Mouse (Mus musculus) frontal cortex, postnatal 25 days (tissue): Measurements from ENCODE around the gene Efcab1.
"Not testable (repeated sequence)": the region's sequence is repeated elsewhere in the genome, so short reads cannot be mapped to it uniquely, and the experiment has no call there.

Experiments
- DNase-seq, 2 experiments: peaks; one replicate each; pipeline ENCODE4 v3.0.0; 2022; ENCODE audit warnings: low spot score in 2 of 2

The Efcab1 gene

DNA sequence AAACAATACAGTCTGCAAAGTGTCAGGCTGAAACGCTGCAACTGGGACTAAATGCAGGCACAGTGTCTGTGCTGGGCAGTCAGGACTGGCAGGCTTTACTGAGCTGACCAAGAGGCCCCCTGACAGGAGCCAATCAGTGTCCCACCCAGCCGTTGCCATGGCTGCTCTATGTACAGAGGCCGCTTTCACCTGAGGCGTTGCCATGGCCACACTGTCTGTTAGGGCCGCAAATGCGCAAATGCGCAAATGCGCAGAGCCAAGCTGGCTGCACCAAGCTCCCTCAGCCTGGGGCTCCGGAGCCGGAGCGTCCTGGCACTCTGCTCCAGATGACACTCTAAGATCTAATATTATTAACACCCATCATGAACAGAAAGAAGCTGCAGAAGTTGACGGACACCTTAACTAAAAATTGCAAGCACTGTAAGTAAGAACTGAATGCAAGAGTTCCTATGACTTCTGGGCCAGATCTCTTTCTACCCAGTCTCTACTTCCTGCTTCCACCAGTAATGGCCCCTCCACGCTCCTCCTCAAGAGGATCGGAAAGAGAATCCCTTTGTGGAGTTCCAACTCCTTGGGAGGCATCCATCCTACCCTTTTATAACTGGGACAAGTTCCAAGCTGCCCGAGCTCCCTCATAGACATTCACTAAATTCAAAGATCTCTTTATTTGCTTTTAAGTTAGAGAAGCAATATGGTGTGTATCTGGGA is at the start of gene Efcab1:
TSS of gene Efcab1 (plus strand) at position 214 of the 708 bp plus-strand sequence.
- peak; percentile 8 to 32 for DNase-seq

- no peak for DNase-seq
These were observed 47.0 kb upstream of the Efcab1 start for GRCm38 (mm10) chr16:14859443-14859842.

- no peak for DNase-seq
These were observed 21.5 kb upstream of the Efcab1 start for GRCm38 (mm10) chr16:14884916-14885315.

DNA sequence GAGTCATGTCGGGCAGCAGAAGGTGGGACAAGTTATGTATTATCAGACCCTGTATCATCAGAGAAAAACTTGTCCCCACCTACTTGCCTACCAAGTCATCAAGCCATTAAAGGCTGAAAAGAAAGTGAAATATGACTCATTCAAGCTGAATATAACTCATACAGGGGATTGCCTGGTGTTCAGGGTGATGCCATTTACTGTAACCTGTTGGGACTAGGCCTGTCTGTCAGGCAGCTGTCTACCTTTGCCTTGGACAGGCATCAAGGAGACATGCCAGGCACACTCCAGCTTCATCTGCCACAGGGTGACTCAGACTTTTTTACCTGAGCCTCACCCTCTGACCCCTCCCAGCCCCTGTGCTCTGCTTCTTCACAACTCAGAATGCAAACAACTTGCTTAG is 21.0 kb upstream of the Efcab1 start:
- DNase-seq = no peak

- DNase-seq = no peak
These were observed 13.9 kb upstream of the Efcab1 start for GRCm38 (mm10) chr16:14892492-14892891.

- DNase-seq = no peak
These were observed 12.5 kb upstream of the Efcab1 start for GRCm38 (mm10) chr16:14893864-14894263.

DNA sequence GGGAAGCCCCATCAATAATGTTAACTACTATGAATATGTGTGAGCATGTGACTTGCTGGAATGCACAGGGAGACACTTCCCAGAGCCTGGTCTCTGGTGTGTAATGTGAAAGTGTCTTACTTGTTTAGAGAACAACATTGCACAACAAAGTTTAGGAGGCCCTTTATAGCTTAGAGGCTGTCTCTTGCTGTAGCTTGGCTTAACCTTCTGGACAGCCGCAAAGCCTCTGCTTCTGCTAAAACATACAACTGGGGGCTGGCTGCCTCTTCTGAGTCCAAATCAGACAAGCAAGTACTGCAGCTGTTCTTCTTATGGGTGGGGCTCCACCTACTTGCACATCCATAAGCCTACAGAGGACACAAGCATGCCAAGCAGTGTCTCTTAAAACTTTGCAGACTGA is 11.7 kb upstream of the Efcab1 start:
- no peak for DNase-seq

DNA sequence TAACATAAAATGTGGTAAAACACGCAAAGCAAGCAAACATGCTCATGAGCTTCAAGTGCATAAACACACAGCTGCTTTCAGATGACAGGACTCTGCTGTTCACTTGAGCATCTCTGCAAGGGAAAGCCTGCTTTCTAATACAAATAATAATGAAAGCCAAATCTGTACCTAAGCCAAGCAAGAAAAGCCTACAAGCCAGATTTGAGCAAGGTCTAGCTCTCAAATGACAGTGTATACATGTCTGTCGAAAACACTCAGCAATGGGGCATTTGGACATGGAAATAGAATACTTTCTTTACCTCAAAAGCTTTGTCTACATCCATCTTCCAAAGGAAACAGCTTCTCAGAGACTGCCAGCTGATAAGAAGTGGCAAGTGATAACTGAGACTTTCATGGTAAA is 10.9 kb upstream of the Efcab1 start:
- DNase-seq = no peak

DNA sequence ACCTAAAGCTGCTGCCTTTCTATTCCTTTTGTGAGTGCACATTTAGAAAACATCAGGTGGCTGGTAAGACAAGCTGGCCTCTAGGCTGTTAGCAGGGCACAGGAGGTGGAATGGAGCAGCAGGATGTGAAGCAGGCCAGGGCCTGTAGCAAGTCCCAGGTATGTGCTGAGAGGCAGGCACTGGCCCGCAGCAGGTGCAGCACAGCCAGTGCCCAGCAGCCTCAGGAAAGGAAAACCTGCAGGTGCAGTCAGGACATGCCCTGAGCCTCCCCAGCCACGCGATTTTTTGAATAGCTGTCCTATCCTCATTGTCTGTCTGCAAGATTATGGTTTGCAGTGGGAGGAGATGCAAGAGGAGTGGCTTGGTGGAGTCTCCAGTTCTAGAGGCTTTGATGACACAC is 24.3 kb downstream of the Efcab1 start:
- DNase-seq = not testable (repeated sequence)

- DNase-seq = not testable (repeated sequence)
These were observed 30.2 kb downstream of the Efcab1 start for GRCm38 (mm10) chr16:14936478-14937166.

DNA sequence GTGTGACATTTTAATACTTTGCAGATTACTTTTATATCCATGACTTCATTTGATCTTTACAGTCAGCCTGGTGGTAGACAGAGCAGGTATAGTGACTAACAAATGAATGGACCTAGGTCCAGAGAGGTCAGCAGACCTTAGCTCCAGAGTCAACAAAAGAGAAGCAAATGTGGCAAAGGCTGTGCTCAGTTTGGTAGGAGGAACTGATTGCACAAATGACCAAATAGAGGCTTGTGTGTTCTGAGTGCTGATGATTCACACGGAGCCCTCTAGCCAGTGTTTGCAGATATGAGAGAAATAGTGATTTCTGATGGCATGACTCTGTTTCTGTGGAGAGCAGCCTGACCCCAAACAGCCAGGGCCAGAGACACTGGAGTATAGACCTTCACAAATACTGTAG is 33.1 kb downstream of the Efcab1 start:
- no peak for DNase-seq

DNA sequence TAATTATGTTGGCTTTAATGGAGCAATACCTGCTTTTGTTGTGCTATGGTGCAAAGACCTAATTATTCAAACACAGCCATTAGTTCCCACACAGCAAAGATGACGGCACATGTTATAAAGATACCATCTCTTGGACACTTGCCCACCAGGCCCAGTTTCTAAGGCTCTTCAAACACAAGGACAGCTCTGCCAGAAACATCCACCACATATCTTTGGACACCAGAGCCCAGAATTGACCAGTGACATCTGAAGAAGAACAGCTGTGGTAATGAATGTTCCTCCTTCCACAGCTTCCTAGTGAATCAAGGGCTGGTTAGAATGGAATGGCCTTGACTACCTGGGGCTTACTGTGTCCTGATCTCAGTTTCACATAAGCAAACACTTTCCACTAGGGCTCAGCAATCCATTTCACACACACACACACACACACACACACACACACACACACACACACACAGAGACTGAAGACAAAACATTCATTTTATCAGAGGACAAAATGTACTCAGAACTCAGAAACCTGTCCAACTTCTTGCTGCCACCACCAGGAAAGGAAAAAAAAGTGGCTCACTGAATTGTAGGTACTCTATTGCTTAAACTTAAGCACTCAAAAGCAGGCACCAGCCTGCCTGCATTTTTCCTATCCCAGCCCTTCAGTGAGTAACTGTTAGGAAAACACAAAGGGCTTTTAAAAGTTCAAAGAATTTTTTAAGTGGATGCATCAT is 33.7 kb downstream of the Efcab1 start:
- DNase-seq = no peak

GRCm38 (mm10) chr16:14940898-14941297 is 34.5 kb downstream of the Efcab1 start:
- no peak for DNase-seq

GRCm38 (mm10) chr16:14943530-14943929 is 37.1 kb downstream of the Efcab1 start:
- DNase-seq = no peak

- not testable (repeated sequence) for DNase-seq
These were observed 41.2 kb downstream of the Efcab1 start for GRCm38 (mm10) chr16:14947561-14947960.

GRCm38 (mm10) chr16:14951894-14952293 is 45.5 kb downstream of the Efcab1 start:
- DNase-seq = no peak

DNA sequence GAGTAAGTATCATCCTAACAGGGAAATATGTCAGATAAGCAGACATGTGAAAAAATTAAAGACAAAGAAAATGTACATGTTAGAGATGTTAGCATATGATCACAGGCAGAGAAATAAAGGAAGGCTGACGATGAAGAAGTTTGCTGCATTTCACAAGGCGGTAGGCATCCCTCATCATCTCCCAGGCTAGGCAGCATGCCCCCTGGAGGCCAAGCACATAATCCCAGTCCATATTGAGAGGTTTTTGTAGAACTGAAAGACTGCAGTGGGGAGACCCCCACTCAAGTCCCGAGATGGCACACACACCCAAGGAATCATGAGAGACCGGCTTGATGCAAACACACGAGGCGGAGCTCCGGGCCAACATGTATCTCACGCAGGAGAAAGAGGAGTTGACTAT is 53.3 kb downstream of the Efcab1 start:
- DNase-seq = no peak

DNA sequence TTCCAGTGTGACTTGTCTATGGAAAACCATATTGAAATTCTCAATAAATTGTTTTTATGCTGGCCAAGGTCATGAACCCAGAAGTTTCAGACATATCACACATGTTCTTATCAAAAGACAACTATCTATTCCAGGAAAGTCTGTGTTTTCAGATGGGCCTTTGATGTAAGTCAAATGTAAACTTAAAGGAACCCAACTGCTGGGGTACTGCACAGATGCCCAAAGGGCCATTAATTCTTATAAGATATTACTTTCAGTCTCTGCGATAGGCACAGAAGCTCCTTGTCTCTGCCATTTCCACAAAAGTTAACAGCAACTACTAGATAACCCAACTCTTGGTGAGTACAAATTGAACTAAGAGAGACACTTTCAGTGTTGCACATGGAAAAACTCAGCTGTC is 67.3 kb downstream of the Efcab1 start:
- DNase-seq = no peak

- DNase-seq = no peak
These were observed 72.8 kb downstream of the Efcab1 start for GRCm38 (mm10) chr16:14979228-14979627.

- DNase-seq = no peak
These were observed 83.3 kb downstream of the Efcab1 start for GRCm38 (mm10) chr16:14989614-14990268.

DNA sequence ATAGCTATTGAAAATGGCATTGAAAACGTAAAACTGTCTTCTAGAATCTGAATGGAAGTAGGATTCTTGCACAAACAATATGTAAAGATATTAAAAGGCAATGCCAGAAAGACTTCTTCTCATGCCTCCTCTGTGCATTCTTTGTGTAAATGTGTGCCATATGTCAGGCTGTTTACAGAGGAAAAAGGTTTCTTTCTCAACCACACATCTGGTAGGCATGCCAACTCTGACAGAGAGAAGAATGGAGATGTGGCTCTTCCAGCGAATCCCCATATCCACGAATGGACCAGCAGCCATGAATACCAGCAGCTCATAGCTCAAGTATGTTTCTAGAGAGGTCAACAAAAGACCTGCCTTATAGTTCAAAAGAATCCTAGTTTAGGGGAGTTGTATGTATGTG is 84.6 kb downstream of the Efcab1 start:
- no peak for DNase-seq

DNA sequence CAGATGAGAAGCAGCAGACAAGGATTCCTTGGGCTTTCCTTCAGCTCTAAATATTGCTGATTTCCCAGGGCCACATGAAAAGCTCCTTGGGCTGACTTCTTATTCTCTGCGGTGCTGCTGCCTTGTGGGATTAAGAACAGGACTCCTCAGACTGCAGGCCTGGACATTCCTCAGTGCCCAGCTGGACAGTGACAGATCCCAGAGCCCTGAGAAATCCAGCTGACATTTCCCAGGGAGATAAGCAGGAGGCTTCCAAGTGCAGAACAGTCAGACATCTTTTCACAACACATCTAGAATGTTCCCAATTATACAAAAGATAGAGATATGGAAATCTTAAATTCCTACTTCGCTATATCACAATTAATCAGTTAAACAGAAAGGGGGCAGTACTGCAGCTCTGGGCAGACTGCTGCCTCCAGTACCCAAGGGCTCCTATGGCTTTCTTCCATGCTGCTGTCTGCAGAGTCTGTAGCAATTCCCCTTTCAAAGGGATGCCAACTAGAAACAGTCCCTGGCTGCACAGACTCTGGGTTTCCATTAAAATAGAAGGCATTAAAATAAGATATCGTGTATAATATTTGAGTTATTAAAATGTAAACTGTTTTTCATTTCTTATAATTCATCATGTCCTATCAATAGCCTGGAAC is 86.2 kb downstream of the Efcab1 start:
- no peak for DNase-seq
